Mouse (Mus musculus): ENCODE measurements at regions not wholly inside any gene's neighbourhood (a gene's known extent, or its start where the extent isn't known, plus 50 kb on each side); places are given as distances from the start of the nearest gene placed in this dataset.

DNA sequence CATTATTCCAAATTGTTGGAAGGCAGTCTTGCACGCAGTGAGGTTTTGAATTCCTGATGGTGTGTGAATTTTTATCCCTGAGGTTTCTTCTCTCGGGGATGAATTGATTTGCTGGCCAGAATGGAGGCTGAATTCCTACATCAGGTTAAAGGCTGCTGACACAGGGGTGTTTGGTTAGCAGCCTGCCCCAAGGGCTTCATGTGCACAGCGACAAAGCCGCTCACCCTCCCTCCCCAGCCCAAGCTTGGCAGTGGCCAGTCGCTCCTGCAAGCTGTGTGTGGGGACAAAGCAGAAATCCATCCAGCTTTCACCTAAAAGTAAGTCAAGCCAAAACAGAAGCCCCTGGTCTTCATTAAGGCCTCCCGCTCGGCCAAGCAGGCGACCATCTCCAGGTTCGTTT, 151.4 kb upstream of the Eomes start:
- no peak for ATAC-seq

GRCm38 (mm10) chr9:118327904-118328303, 150.1 kb upstream of the Eomes start:
- ATAC-seq: no peak

DNA sequence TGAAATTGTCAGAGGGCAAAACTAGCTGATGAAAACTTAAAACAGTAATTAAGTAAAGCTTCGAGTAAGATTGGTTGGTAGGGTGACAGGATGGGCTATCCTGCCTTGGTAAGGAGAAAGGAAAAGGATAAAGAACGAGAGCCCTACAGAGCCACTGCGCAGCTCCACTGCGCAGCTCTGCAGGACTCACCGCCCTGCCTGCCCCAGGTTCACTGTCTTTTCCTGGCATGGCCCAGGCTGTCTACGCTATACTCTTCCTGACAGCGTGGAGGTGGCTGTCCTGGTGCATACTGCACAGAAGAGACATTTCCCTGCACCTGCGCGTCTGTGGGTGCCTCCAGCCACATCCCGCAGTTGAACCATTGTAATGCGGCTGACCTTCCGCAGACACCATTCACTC, 136.6 kb upstream of the Eomes start:
- no peak for ATAC-seq

DNA sequence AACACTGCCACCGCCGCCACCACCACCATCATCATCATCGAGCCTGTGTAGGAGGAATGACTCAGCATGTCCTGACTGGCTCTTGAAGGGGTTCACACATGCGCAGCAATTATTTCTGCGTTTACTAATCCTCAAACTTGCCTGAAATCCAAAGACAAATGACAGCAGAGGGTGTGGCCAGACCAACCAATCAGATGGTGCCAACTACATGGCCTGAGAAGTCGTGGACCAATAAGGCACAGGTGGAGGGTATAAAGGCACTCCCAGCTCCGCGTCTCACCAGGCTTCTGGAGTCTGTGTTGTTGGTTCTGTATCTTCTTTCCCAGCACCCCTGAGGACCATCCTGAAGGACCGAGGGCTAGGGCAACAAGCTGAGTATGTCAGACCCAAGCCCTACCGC, 123.1 kb upstream of the Eomes start:
- ATAC-seq: no peak

DNA sequence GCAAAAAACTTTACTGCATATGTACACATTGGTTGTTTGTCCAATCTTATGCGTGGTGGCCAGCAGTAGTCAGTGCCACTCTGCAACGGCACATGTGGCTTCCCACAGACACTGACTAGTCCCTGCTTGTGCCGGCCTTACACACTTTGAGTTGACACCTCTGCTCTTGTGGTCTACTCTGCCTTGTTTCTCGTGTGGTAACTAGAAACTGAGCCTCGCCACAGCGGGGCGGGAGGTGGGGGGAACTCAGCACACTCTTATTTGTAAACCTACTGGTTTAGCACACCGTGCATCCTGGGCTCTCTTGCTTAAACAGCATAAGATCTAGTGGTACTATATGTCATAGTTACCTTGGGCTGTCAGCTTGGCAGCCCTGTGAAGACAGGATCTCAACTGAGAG, 120.6 kb upstream of the Eomes start:
- no peak for ATAC-seq

DNA sequence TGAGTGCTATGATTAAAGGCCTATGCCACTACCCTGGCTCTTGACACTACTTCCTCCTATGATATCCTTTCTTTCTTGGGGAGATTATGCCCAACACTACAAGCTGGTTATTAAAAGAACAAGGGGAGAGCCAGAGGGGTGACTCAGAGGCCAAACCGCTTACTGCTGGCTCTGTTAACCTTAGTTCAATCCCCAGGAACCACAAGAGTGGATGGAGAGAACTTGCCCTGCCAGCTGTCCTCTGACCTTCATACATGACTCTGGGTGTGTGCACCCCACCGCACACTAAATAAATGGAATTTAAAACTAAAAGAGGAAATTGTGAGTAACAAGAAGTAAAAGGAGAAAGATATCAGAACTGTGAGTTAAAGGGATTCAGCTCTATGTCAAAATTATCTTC, 114.1 kb upstream of the Eomes start:
- ATAC-seq: no peak

DNA sequence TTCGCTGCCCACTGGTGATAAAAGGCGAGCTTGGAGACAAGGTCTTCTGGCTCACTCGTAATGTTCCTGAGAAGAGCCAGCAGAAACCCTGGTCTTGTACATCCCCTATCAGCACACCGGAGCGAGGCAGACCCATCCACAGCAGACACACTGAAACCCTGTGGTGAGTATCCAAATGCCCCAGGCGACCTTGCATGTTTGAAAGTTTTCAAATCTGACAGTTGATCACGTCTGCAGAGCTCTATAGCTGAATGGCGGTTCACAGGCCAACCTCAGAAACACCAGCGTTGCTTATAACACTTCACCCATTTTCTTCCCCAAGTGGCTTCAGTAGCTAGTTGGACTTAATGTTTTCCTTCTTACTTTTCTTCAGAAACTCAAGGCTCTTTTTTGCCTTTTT, 112.6 kb upstream of the Eomes start:
- ATAC-seq: no peak

- ATAC-seq: no peak
Observed at GRCm38 (mm10) chr9:118367314-118367713, 110.7 kb upstream of the Eomes start.

DNA sequence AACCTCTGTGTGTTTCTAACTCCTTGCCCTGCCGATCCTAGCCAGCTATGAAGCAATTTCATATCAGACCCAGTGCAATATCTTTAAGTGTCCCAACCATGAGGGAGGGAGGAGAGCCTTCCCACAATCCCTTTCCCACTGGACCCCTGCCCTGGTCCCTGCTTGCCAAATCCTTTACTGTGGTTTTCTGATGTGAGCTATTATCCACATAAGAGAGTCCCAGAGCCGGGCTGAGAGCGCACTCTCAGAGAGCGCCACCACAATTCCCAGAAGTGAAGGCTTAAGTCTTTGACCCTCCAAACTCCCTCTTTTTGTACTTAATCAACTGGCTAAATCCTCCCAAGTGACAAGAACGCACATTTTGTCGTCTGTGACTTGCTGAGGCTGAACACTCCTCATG, 107.4 kb upstream of the Eomes start:
- no peak for ATAC-seq

GRCm38 (mm10) chr9:118374680-118375079, 103.3 kb upstream of the Eomes start:
- no peak for ATAC-seq

DNA sequence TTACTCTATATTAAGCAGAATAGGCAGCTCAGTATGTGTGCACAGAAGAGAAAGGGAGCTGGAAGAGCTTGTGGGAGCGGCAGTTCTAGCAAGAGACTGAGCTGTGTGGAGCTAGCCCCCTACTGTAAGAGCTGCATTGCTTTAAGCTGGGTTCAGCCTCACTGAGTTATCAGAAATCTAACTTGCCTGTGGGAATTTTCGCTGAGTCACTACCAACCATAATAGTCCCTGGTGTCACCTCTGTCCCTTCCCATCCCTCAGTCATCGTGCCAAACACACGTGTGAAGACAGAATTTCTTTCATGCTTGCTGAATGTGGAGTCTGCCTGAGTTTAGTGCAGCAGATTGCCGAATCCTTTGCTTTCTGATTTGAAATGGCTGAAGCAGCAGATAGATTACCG, 99.0 kb upstream of the Eomes start:
- no peak for ATAC-seq

GRCm38 (mm10) chr9:118382532-118382931, 95.5 kb upstream of the Eomes start:
- no peak for ATAC-seq

DNA sequence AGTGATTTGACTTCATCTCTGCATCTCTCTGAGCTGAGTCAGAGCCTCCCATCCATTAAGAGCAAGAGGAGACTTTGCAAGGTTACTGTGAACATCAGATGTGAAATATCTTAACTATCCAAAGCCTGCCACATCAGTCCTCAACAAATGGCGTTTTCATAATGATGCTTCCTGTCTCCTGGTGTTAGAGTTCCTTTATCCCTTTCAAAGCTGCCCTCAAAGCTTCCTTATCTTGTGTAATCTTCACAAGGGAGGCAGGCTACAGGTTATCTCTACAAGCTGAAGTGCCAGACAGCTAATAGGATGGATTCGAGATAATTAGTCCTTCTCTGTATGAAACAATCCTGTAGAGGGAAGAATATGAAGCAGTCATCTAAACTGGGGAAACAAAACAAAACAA, 93.4 kb upstream of the Eomes start:
- no peak for ATAC-seq

DNA sequence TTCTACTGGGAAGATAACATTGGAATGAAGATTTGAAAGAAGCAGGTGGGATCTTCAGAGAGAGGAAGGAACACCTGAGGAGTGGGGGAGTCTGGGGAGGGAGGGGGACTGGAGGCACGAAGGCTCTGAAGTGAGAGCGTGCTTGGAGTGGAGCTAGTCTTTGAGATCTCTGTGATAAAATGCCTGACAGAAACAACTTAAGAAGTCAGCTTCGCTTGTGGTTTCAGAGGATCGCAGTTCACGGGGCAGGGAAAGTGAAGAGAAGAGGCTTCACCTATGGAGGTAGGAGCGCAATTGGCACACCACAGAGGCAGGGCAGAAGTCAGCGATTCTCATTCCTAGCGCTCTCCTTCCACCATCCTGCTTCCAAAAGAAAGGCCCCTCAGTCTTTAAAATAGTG, 90.4 kb upstream of the Eomes start:
- peak; percentile 16 for ATAC-seq

DNA sequence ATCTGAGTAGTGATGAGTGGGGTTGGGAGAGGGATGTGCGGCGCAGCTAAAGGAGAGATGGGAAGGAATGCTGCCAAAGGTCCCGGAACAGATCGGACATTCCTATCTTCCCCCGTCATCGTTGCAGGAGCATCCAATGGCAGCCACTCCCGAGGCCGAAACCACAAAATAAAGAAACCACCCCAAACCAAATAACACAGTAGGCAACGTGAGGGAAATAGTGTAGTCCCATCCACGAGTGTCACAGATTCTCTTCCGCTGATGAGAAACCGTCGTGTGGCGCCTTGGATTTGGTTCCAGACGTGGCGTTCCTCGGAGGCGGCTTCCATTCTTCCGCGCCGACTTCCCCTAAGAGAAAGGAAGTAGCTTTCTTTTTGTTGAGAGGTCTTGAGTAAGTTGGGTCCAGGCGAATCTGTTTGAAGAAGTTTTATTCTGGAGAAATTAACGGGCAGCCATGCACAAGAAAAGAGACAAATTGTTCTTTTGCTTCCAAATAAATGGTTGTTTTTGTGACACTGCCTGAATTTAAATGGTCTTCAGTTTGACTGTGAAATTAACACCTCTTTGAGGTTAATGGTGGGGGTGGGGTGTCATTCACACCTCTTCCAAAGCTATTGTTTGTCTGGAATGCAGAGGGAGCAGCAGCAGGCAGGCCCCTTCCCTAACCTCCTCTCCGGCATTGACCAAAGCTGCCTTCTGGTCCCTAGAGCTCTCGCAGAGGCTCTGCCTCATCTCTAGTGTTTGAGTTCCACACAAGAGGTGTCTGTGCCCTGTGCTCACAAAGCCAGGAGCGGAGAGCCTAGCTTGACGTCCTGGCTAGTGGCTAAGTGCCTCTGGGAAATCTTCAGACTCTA, 88.3 kb upstream of the Eomes start:
- no peak for ATAC-seq

DNA sequence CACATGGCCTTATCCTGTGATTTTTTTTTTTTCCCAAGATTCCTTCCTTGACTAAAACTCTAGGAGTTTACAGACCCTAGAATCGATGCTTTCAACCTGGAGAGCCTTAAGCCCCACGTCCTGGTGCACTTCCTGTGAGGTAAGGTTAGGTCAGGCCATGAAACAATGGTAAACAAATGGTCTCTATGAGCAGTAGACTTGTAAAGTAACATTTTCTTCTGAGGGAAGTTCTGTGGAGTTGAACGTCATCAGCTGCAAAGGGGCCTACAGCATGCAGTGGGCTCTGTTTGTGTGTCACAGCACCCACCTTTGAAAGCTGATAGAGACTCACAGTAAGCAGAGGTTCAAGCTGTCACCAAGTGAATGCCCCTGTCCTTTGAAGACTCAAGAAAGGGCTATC, 87.3 kb upstream of the Eomes start:
- ATAC-seq: peak; percentile 59

- no peak for ATAC-seq
Observed at GRCm38 (mm10) chr9:118391715-118392114, 86.3 kb upstream of the Eomes start.

DNA sequence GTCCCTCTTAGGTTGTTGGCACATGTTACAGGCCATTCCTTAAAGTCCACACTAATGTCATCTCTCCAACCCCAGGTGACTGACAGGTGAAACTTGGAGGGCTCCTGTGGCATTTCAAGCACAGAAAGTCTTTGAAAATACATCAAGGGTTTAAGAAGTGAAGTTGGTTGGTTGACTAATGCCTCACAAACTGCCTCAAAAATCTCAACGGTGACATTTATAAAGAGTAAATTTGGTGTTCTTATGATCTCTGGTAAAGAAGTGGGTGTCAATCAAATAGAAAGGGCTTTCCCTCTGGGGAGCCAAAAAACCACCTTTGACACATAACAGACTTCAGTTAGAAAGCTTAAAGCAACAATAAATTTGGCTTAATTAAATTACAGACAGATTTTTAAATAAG, 85.2 kb upstream of the Eomes start:
- ATAC-seq: peak; percentile 36

DNA sequence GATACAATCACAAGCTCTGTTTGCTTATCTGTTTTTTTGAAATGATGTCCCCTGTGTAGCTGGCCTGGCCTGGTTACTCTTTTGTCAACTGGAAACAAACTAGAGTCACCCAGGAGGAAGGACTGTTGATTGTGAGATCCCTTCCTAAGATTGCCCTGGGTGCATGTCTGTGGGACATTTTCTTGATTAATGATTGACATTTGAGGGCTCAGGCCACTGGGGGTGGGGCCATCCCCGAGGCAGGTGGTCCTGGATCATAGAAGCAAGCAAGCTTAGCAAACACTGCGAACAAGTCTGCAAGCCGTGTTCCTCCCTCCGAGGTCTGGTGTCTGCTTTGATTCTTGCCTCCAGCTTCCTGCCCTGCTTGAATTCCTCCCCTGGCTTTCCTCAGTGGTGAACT, 84.4 kb upstream of the Eomes start:
- ATAC-seq: no peak

GRCm38 (mm10) chr9:118396425-118397053, 81.5 kb upstream of the Eomes start:
- ATAC-seq: peak; percentile 67

DNA sequence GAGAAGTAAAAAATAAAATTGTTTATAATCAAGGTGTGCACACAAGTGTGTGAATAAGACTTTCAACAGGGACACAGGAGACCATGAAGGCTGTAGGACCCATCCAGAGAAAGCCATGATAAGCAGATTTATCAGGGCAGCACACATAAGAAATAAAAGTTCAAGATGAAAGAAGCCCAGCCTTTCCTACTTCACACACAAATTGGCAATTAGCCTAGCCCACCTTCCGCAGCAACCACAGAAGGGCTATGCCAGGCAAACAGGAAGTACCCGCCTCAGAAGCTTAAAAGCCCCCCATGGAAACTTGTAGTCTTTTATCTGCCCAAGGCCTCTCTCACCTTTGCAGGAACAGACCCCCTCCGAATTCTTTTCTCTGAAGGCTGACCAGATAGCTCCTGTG, 77.5 kb upstream of the Eomes start:
- ATAC-seq: no peak

GRCm38 (mm10) chr9:118401170-118401569, 76.8 kb upstream of the Eomes start:
- ATAC-seq: no peak

- no peak for ATAC-seq
Observed at GRCm38 (mm10) chr9:118404867-118405266, 73.1 kb upstream of the Eomes start.

DNA sequence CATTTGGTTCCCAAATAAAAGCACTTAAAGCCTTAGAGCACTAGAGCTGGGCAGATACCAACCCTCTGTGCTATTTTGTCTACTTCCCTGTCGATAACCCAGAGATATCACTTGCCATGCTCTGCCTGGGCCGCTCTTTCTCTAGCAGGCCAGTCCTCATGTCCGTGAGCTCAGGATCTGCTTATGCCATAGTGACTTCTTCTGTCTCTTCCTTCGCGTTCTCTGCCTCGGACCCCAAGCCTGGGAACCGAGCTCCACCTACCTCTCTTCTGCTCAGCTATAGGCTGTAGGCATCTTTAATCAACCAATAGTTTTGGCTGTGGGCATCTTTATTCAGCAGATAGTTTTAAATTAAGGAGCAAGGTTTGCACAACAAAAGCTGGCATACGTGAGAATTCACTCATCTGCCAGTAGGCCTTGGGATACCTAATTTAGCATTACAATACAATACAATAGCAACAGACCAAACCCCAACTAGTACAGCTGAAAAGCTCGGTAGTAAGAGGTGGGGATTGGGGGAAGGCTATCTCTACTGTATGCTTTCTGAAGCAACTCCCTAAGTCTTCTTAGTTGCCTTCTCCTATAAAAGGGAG, 72.0 kb upstream of the Eomes start:
- ATAC-seq: no peak
